Mouse (Mus musculus) neural tube, embryonic 11.5 days (tissue): Measurements from ENCODE around the gene Pea15a. TPM values are rescaled to one million over a fixed set of nuclear protein-coding genes. Genes with fewer than 3 reads are reported as not detected.

Source experiments
- ATAC-seq: fragments of 200-750 bp; cut with Nextera tagmentation; 2 replicates; pipeline ENCODE4 v1.8.0; 2017; ENCODE audit warnings: moderate number of reproducible peaks, mild to moderate bottlenecking, moderate TSS enrichment, moderate library complexity; ENCODE audit not compliant: insufficient read depth, low FRiP score, low TSS enrichment
- DNase-seq: peaks from one replicate; pipeline ENCODE4 v3.0.0-alpha.2; 2015; ENCODE audit warnings: low spot score
- H3K27ac ChIP-seq: fragments of 300-500 bp; sonication (generic); 2 replicates; pipeline ENCODE4 v1.5.1; 2014; ENCODE audit warnings: low read depth, mild to moderate bottlenecking, low read length
- H3K27me3 ChIP-seq: fragments of 300-500 bp; sonication (generic); 2 replicates; pipeline ENCODE4 v1.6.1; 2014; ENCODE audit warnings: mild to moderate bottlenecking, low read length, mixed read lengths; ENCODE audit not compliant: control insufficient read depth, insufficient read depth
- H3K36me3 ChIP-seq: fragments of 300-500 bp; sonication (generic); 2 replicates; pipeline ENCODE4 v1.6.1; 2014; ENCODE audit warnings: mild to moderate bottlenecking, low read length, moderate library complexity, mixed read lengths; ENCODE audit not compliant: control insufficient read depth, insufficient read depth
- H3K4me1 ChIP-seq: fragments of 300-500 bp; sonication (generic); 2 replicates; pipeline ENCODE4 v1.6.1; 2014; ENCODE audit warnings: low read length, mixed read lengths; ENCODE audit not compliant: control insufficient read depth, insufficient read depth
- H3K4me2 ChIP-seq: fragments of 300-500 bp; sonication (generic); 2 replicates; pipeline ENCODE4 v1.6.1; 2014; ENCODE audit warnings: low read depth, mild to moderate bottlenecking, moderate library complexity
- H3K4me3 ChIP-seq: fragments of 300-500 bp; sonication (generic); 2 replicates; pipeline ENCODE4 v1.5.1; 2014; ENCODE audit warnings: low read depth, low read length
- H3K9ac ChIP-seq: fragments of 300-500 bp; sonication (generic); 2 replicates; pipeline ENCODE4 v1.6.1; 2014; ENCODE audit warnings: mild to moderate bottlenecking, low read length
- H3K9me3 ChIP-seq: fragments of 300-500 bp; sonication (generic); 2 replicates; pipeline ENCODE4 v1.6.1; 2016; ENCODE audit warnings: low read length; ENCODE audit not compliant: control insufficient read depth
- WGBS: fragments of 180-500 bp; shearing (Covaris S2); extraction: QIAGEN DNeasy Blood & Tissue Kit; methylation state at CpG from one replicate; pipeline ENCODE4 v1.1.7; 2014; 5-methylcytosine and 5-hydroxymethylcytosine counted together
- polyA plus RNA-seq: library from polyadenylated mRNA; unstranded; fragments of >200 nt; fragmentation: Nextera tagmentation; extraction: Ambion mirVana; gene quantifications from 2 replicates; pipeline ENCODE4 v1.2.1, GENCODE M21; 2014

Gene Pea15a
- polyA plus RNA-seq, 1 experiment from 2014 or later, result 272 TPM

- H3K27ac ChIP-seq, result no peak overlapping the region
- ATAC-seq, result no peak
- no peaks in the 10 kb centered on the region for H3K9me3 ChIP-seq
- WGBS, result 89% methylated on average over 2 of the region's 2 CpGs
- DNase-seq, result no peak
- no peaks in the 10 kb centered on the region for H3K27me3 ChIP-seq
- H3K36me3 ChIP-seq, result no peaks in the 10 kb centered on the region
- H3K4me2 ChIP-seq, result no peak overlapping the region
- no peaks in the 10 kb centered on the region for H3K4me1 ChIP-seq
- H3K4me3 ChIP-seq, result no peak overlapping the region
- H3K9ac ChIP-seq, result no peak overlapping the region
These were observed 21.6 kb upstream of the Pea15a start for GRCm38 (mm10) chr1:172228209-172228608.

GRCm38 (mm10) chr1:172221297-172222063, 14.9 kb upstream of the Pea15a start:
- Histone ChIP-seq H3K27me3 (no peaks in the 10 kb centered on the region), H3K4me3 (no peak overlapping the region), H3K9ac (0 out of 2 replicates have a peak overlapping the region, but pooled peaks have one; percentile 10), H3K4me2 (no peak overlapping the region), H3K36me3 (no peaks in the 10 kb centered on the region), H3K27ac (peak overlapping the region; percentile 63; the same call in 1 of the 2 replicates), H3K4me1 (peaks cover 12% of the 10 kb centered on the region), H3K9me3 (no peaks in the 10 kb centered on the region)
- WGBS, result 37% methylated on average over 11 of the region's 11 CpGs
- ATAC-seq (no peak), DNase-seq (peak; percentile 48)

- Histone ChIP-seq H3K4me3 (no peak overlapping the region), H3K4me1 (peaks cover 12% of the 10 kb centered on the region), H3K36me3 (no peaks in the 10 kb centered on the region), H3K9ac (no peak overlapping the region), H3K27me3 (no peaks in the 10 kb centered on the region), H3K4me2 (no peak overlapping the region), H3K9me3 (no peaks in the 10 kb centered on the region), H3K27ac (no peak overlapping the region)
- DNase-seq (no peak), ATAC-seq (no peak)
- WGBS, result 58% methylated on average over 10 of the region's 10 CpGs
These were observed 13.8 kb upstream of the Pea15a start for GRCm38 (mm10) chr1:172220414-172220813.

- Histone ChIP-seq H3K9ac (no peak within 1 kb of the TSS), H3K4me2 (no peak within 1 kb of the TSS), H3K36me3 (no peaks in the 10 kb centered on the region), H3K27me3 (no peaks in the 10 kb centered on the region), H3K27ac (no peak within 1 kb of the TSS), H3K4me1 (peaks cover 12% of the 10 kb centered on the region), H3K4me3 (no peak within 1 kb of the TSS), H3K9me3 (no peaks in the 10 kb centered on the region)
- 81% methylated on average over 19 of the region's 19 CpGs for WGBS
- DNase-seq (no peak), ATAC-seq (no peak)
These were observed 13.1 kb upstream of the Pea15a start, which contains the start of gene Casq1 for GRCm38 (mm10) chr1:172219451-172220406. TSS of gene Casq1 (minus strand) at chr1:172219868.

GRCm38 (mm10) chr1:172218164-172218910, 11.7 kb upstream of the Pea15a start:
- H3K4me2 ChIP-seq, result no peak overlapping the region
- no peak overlapping the region for H3K27ac ChIP-seq
- 62% methylated on average over 14 of the region's 15 CpGs for WGBS
- DNase-seq, result no peak
- no peak overlapping the region for H3K9ac ChIP-seq
- no peaks in the 10 kb centered on the region for H3K27me3 ChIP-seq
- H3K36me3 ChIP-seq, result no peaks in the 10 kb centered on the region
- no peak overlapping the region for H3K4me3 ChIP-seq
- H3K4me1 ChIP-seq, result peaks cover 12% of the 10 kb centered on the region
- no peaks in the 10 kb centered on the region for H3K9me3 ChIP-seq
- ATAC-seq, result no peak

GRCm38 (mm10) chr1:172217148-172217547, 10.5 kb upstream of the Pea15a start:
- H3K9ac ChIP-seq, result peak overlapping the region; percentile 48
- ATAC-seq (peak; percentile 60), DNase-seq (peak; percentile 94)
- no peaks in the 10 kb centered on the region for H3K27me3 ChIP-seq
- H3K4me3 ChIP-seq, result no peak overlapping the region
- H3K36me3 ChIP-seq, result no peaks in the 10 kb centered on the region
- 0 out of 2 replicates have a peak overlapping the region, but pooled peaks have one; percentile 27 for H3K4me2 ChIP-seq
- peaks cover 12% of the 10 kb centered on the region for H3K4me1 ChIP-seq
- 0 out of 2 replicates have a peak overlapping the region, but pooled peaks have one; percentile 10 for H3K27ac ChIP-seq
- 0% methylated on average over 5 of the region's 5 CpGs for WGBS
- H3K9me3 ChIP-seq, result no peaks in the 10 kb centered on the region

GRCm38 (mm10) chr1:172214748-172215147, 8.1 kb upstream of the Pea15a start:
- DNase-seq, result no peak
- peaks cover 4% of the 10 kb centered on the region; the same call in 1 of the 2 replicates for H3K4me1 ChIP-seq
- ATAC-seq, result no peak
- H3K27ac ChIP-seq, result no peak overlapping the region
- H3K36me3 ChIP-seq, result no peaks in the 10 kb centered on the region
- no peak overlapping the region for H3K4me3 ChIP-seq
- H3K27me3 ChIP-seq, result no peaks in the 10 kb centered on the region
- WGBS, result 74% methylated on average over 3 of the region's 3 CpGs
- no peaks in the 10 kb centered on the region for H3K9me3 ChIP-seq
- no peak overlapping the region for H3K4me2 ChIP-seq
- no peak overlapping the region for H3K9ac ChIP-seq

- WGBS, result 83% methylated on average over 4 of the region's 4 CpGs
- H3K9ac ChIP-seq, result no peak overlapping the region
- H3K9me3 ChIP-seq, result no peaks in the 10 kb centered on the region
- ATAC-seq (no peak), DNase-seq (no peak)
- H3K4me3 ChIP-seq, result no peak overlapping the region
- H3K27me3 ChIP-seq, result no peaks in the 10 kb centered on the region
- H3K36me3 ChIP-seq, result no peaks in the 10 kb centered on the region
- H3K4me2 ChIP-seq, result no peak overlapping the region
- peaks cover 4% of the 10 kb centered on the region; the same call in 1 of the 2 replicates for H3K4me1 ChIP-seq
- no peak overlapping the region for H3K27ac ChIP-seq
These were observed 7.2 kb upstream of the Pea15a start for GRCm38 (mm10) chr1:172213771-172214170.
